Mouse (Mus musculus) embryonic fibroblast, embryonic 13.5 days (primary cell): ENCODE data around the gene Chrne.
A peak's percentile ranks its signal among the peaks of the same experiment; 100 is the strongest.

Experiments
- CTCF ChIP-seq: IDR thresholded peaks from 2 replicates; pipeline ENCODE4 v1.5.1; 2011; ENCODE audit warnings: mild to moderate bottlenecking, control low read depth, low read length, moderate library complexity, borderline replicate concordance; ENCODE audit not compliant: insufficient read depth
- POLR2A ChIP-seq: IDR thresholded peaks from 2 replicates; pipeline ENCODE4 v1.6.1; 2011; ENCODE audit warnings: low read depth, mild to moderate bottlenecking, control low read depth, low read length, moderate library complexity

DNA sequence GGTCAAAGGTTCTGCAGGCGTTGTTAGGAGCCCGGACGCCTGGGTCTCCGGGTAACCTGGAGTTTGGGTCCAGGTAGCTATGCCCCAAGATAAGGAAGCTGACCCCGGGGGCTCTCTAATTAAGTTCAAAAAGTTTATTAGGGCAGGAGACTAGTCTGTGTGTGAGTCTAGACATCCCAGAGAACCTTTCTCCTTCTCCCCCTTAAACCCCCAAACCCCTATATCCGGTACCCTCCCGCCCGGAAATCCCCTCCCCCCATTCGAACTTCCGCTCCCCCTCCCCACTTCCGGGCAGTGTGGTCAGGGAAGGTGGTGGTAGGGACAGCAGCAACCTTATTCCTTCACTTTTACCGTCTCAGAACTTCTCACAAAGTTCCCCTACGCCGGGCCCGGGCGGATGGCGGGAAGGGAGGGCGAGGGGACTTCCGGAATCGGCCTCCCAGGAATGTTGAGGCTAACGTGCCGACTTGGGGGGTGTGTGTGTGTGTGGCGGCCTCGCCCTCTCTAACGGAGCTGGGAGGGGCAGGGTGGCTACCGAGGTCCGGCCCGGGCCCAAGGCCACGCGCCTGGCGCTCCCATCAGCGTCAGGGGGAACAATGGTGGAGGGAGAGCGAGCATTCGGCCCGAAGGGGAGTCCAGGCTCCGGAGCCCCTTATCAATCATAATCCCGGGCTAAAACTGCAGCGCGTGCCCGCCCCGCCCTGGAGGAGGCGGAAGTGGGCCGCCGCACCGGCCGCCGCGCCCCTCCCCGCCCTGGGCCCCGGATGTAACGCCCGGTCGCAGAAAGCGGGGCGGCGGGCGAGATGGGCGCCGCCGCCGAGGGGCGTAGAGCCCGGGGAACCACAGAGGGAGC, 34.6 kb upstream of the Chrne start:
- TF ChIP-seq CTCF (no peak), POLR2A (peak; percentile 53)
